ENCODE assay signal across 9 mouse cellular contexts in genomic region chr12:80673170-80673569, GRCm38 (mm10). TPM values are rescaled to one million over a fixed set of nuclear protein-coding genes. Genes with fewer than 3 reads are reported as not detected.
DNase-seq lines count a peak whose midpoint lies in the region; TF ChIP-seq lines count a peak whose summit lies in the region.
"Had no signal": no experiment of that assay in that cellular context is flagged by ENCODE, and none has a peak within 500 bp of the region (broad histone marks: within the 10 kb centered on the region; RNA-seq: fewer than 3 reads in every experiment).

No protein-coding gene starts in this region.

- no peak overlapping the region for H3K4me3 ChIP-seq in gastrocnemius, adult 2 months
- H3K4me3 ChIP-seq in CH12.LX (replicated peaks in 1 of 3; ENCODE audit: low read depth in 2 of 3, low read length in 2 of 3, poor library complexity in 1 of 3), result no peak overlapping the region
- H3K4me3 ChIP-seq: megakaryocyte, embryonic 14.5 days had no signal

- H3K9me3 ChIP-seq in CH12.LX (replicated peaks; ENCODE audit: low read length), result no peaks in the 10 kb centered on the region
- H3K9me3 ChIP-seq: megakaryocyte, embryonic 14.5 days had no signal

- intact Hi-C loops in gastrocnemius, adult 2 months (cut with DNase I), result no loop called here

- no peaks in the 10 kb centered on the region for H3K27me3 ChIP-seq in CH12.LX (replicated peaks)
- no peaks in the 10 kb centered on the region for H3K27me3 ChIP-seq in splenic B cell, adult 2 months (ENCODE audit: control insufficient read depth, insufficient read depth, low read length, poor library complexity, severe bottlenecking)
- H3K27me3 ChIP-seq: megakaryocyte, embryonic 14.5 days had no signal

- no peak for TF ChIP-seq EP300 in CH12.LX (IDR thresholded peaks at IDR 0.05; ENCODE audit: low read length)

- H3K79me2 ChIP-seq in CH12.LX (replicated peaks; ENCODE audit: control insufficient read depth, extremely low read depth, insufficient read depth, poor library complexity, severe bottlenecking), result no peaks in the 10 kb centered on the region

- peaks cover 27 to 71% of the 10 kb centered on the region in 2 experiments for H3K36me3 ChIP-seq in CH12.LX (replicated peaks in 1 of 2; ENCODE audit: control insufficient read depth in 1 of 2, insufficient read depth in 1 of 2, low read length in 1 of 2)
- H3K36me3 ChIP-seq in splenic B cell, adult 2 months (ENCODE audit: control insufficient read depth, insufficient read depth, low read length, poor library complexity, severe bottlenecking), result peaks cover 10% of the 10 kb centered on the region

- in situ Hi-C loops in CH12.LX (cut with MboI; ENCODE audit: low pct_ligation_motif_present, low pct_unique_long_range_greater_than_20kb, low sequenced_read_pairs), result no loop called here

- no peak overlapping the region for H3K27ac ChIP-seq in gastrocnemius, adult 2 months
- no peak overlapping the region for H3K27ac ChIP-seq in CH12.LX (ENCODE audit: insufficient read depth, low read depth)

- no peaks in the 10 kb centered on the region for H3K4me1 ChIP-seq in CH12.LX (ENCODE audit: control insufficient read depth in 1 of 2, insufficient read depth in 2 of 2)

- H3K9ac ChIP-seq in CH12.LX (ENCODE audit: insufficient read depth, low read depth), result no peak overlapping the region

- dilution Hi-C loops in CH12.LX (cut with MboI; ENCODE audit: extremely low pct_ligation_motif_present, extremely low pct_unique_long_range_greater_than_20kb, low sequenced_read_pairs), result no loop called here

- peak; percentile 88 for TF ChIP-seq CTCF in gastrocnemius, adult 2 months (IDR thresholded peaks at IDR 0.05)
- peak; percentile 77 to 93 for TF ChIP-seq CTCF in CH12.LX (conservative IDR thresholded peaks at IDR 0.05 in 1 of 2, IDR thresholded peaks at IDR 0.05 in 1 of 2; ENCODE audit: low read depth in 2 of 2, low read length in 2 of 2)

- DNase-seq in gastrocnemius, adult 2 months, result peak; percentile 51
- no peak for DNase-seq in gastrocnemius, adult 8-10 months (ENCODE audit: low spot score in 2 of 2)
- peak; percentile 58 for DNase-seq in CH12.LX (ENCODE audit: extremely low read depth)
- DNase-seq in c-Kit-positive CD71-positive TER-119-negative erythroid progenitor cells, embryonic 14.5 days (ENCODE audit: low read depth), result peak; percentile 67
- peak; percentile 49 to 74 for DNase-seq in frontal cortex, postnatal 36 days (ENCODE audit: low spot score in 2 of 2)
- DNase-seq in layer of hippocampus, adult 9-11 months, result peak; percentile 42
- DNase-seq in lung, postnatal 14 days, result peak; percentile 72
- DNase-seq in splenic B cell, adult 2 months (ENCODE audit: low read depth, low spot score), result peak; percentile 65

- no peak overlapping the region for H3K4me2 ChIP-seq in CH12.LX (ENCODE audit: insufficient read depth, low read depth, poor library complexity, severe bottlenecking)

- no peak for TF ChIP-seq POLR2A in CH12.LX (IDR thresholded peaks at IDR 0.05; ENCODE audit: low read depth, low read length)

- peak; percentile 39 for TF ChIP-seq RAD21 in CH12.LX (IDR thresholded peaks at IDR 0.05; ENCODE audit: low read depth, low read length)

TF ChIP-seq in CH12.LX, 34 proteins besides CTCF, POLR2A, EP300 and RAD21:
- TF ChIP-seq USF2 (conservative IDR thresholded peaks at IDR 0.05; ENCODE audit: low read depth, low read length) (no peak), SMC3 (IDR thresholded peaks at IDR 0.05; ENCODE audit: low read depth, low read length) (peak; percentile 46), MAX (IDR thresholded peaks at IDR 0.05; ENCODE audit: low read length) (no peak), MXI1 (IDR thresholded peaks at IDR 0.05; ENCODE audit: low read depth, low read length) (no peak)
TF ChIP-seq in CH12.LX: peak in this region for 1.

RNA-seq across cellular contexts. Expression of gene Plekhd1, which starts 19.2 kb away (rescaled TPM):
- under 1 TPM; 0.17 to 0.41 TPM for total RNA-seq in gastrocnemius, adult 2 months (2021)
- total RNA-seq in gastrocnemius, adult 8-10 months (2022), result 1 to 10 TPM in 1 of 4 experiments, under 1 TPM in 2, not detected in 1; 0.27 to 1.0 (median 0.65) TPM
- 0.08 TPM in 1 of 2 replicates, not detected in the other for total RNA-seq in CH12.LX (2012; rRNA removed)
- total RNA-seq in CH12.LX (2014; rRNA removed), result not detected in 2 replicates
- polyA plus RNA-seq in CH12.LX (2012; ENCODE audit: insufficient read length, low read depth), result 0.34 TPM in 1 of 2 replicates, not detected in the other

RNA-seq across cellular contexts. Expression of gene Erh, which starts 29.0 kb away (rescaled TPM):
- total RNA-seq in gastrocnemius, adult 2 months (2021), result 10 to 100 TPM; 14.4 to 17.7 TPM
- 10 to 100 TPM; 15.8 to 25.7 (median 18.7) TPM for total RNA-seq in gastrocnemius, adult 8-10 months (2022)
- total RNA-seq in CH12.LX (2012; rRNA removed) (227 and 298 TPM in 2 replicates), CH12.LX (2014; rRNA removed) (306 and 315 TPM in 2 replicates)
- 229 and 306 TPM in 2 replicates for polyA plus RNA-seq in CH12.LX (2012; ENCODE audit: insufficient read length, low read depth)

RNA-seq across cellular contexts. Expression of gene Slc39a9, which starts 29.5 kb away (rescaled TPM):
- total RNA-seq in gastrocnemius, adult 2 months (2021), result 10 to 100 TPM in 1 of 2 experiments, 1 to 10 TPM in 1; 7.8 to 11.6 TPM
- 1 to 10 TPM; 5.7 to 9.3 (median 7.8) TPM for total RNA-seq in gastrocnemius, adult 8-10 months (2022)
- total RNA-seq in CH12.LX (2012; rRNA removed), result 8.0 and 8.7 TPM in 2 replicates
- total RNA-seq in CH12.LX (2014; rRNA removed), result 7.8 and 9.1 TPM in 2 replicates
- 17.1 and 22.5 TPM in 2 replicates for polyA plus RNA-seq in CH12.LX (2012; ENCODE audit: insufficient read length, low read depth)

Comparison
In these comparisons a context has a peak if more than half of its experiments do, and no peak if none do; other contexts are left out.
1. DNase-seq: peak in gastrocnemius, adult 2 months (single experiment), CH12.LX (single experiment), c-Kit-positive CD71-positive TER-119-negative erythroid progenitor cells, embryonic 14.5 days (single experiment), frontal cortex, postnatal 36 days (2 of 2), layer of hippocampus, adult 9-11 months (single experiment), lung, postnatal 14 days (single experiment) and splenic B cell, adult 2 months (single experiment); none in gastrocnemius, adult 8-10 months (0 of 2).
2. RNA of gene Erh, which starts 29.0 kb away (total RNA-seq): 227 to 315 TPM in CH12.LX; 15.8 to 25.7 TPM in gastrocnemius, adult 8-10 months and 14.4 to 17.7 TPM in gastrocnemius, adult 2 months; every median in the first group is over 4 times any median in the second.